Mouse (Mus musculus): ENCODE measurements around the gene Srsf6.

Srsf6 gene

GRCm38 (mm10) chr2:162934421-162934820 is 3.1 kb downstream of the Srsf6 start:
- DNase-seq = peak; percentile 37 to 38

GRCm38 (mm10) chr2:162935700-162936099 is 4.4 kb downstream of the Srsf6 start:
- DNase-seq = no peak

GRCm38 (mm10) chr2:162939562-162939961 is 8.2 kb downstream of the Srsf6 start:
- no peak for DNase-seq

- DNase-seq = peak in 1 of 2 experiments; percentile 65
Observed at GRCm38 (mm10) chr2:162943148-162943846, 12.0 kb downstream of the Srsf6 start, which contains the start of gene L3mbtl1. Gene L3mbtl1, plus strand, starts transcription at chr2:162943472.

GRCm38 (mm10) chr2:162943931-162944330 is 12.6 kb downstream of the Srsf6 start:
- no peak for DNase-seq

- DNase-seq = no peak
Observed at GRCm38 (mm10) chr2:162946964-162947363, 15.6 kb downstream of the Srsf6 start.

GRCm38 (mm10) chr2:162947736-162948135 is 16.4 kb downstream of the Srsf6 start:
- peak; percentile 49 to 68 for DNase-seq

- no peak for DNase-seq
Observed at GRCm38 (mm10) chr2:162948221-162948620, 16.9 kb downstream of the Srsf6 start.

GRCm38 (mm10) chr2:162950776-162951175 is 19.4 kb downstream of the Srsf6 start:
- DNase-seq = no peak

GRCm38 (mm10) chr2:162956843-162957242 is 25.5 kb downstream of the Srsf6 start:
- DNase-seq = no peak

GRCm38 (mm10) chr2:162961321-162961720 is 30.0 kb downstream of the Srsf6 start:
- no peak for DNase-seq

GRCm38 (mm10) chr2:162966734-162967133 is 35.4 kb downstream of the Srsf6 start:
- no peak for DNase-seq

- DNase-seq = peak; percentile 62 to 77
Observed at GRCm38 (mm10) chr2:162968357-162968756, 37.0 kb downstream of the Srsf6 start.

- no peak for DNase-seq
Observed at GRCm38 (mm10) chr2:162969101-162969500, 37.8 kb downstream of the Srsf6 start.

- DNase-seq = no peak
Observed at GRCm38 (mm10) chr2:162970896-162971295, 39.6 kb downstream of the Srsf6 start.

GRCm38 (mm10) chr2:162972752-162973151 is 41.4 kb downstream of the Srsf6 start:
- DNase-seq = peak in 1 of 2 experiments; percentile 70

GRCm38 (mm10) chr2:162973206-162973605 is 41.9 kb downstream of the Srsf6 start:
- no peak for DNase-seq

- DNase-seq = no peak
Observed at GRCm38 (mm10) chr2:162973637-162974036, 42.3 kb downstream of the Srsf6 start.

- DNase-seq = no peak
Observed at GRCm38 (mm10) chr2:162975157-162975775, 43.9 kb downstream of the Srsf6 start.

GRCm38 (mm10) chr2:162976001-162976400 is 44.7 kb downstream of the Srsf6 start:
- DNase-seq = peak; percentile 68 to 72

- peak; percentile 73 to 84 for DNase-seq
Observed at GRCm38 (mm10) chr2:162984381-162984780, 53.1 kb downstream of the Srsf6 start.

GRCm38 (mm10) chr2:162985923-162986322 is 54.6 kb downstream of the Srsf6 start:
- peak; percentile 95 to 97 for DNase-seq

All from kidney, postnatal 36 days (tissue).